Mouse (Mus musculus) embryonic facial prominence, embryonic 14.5 days (tissue): ENCODE measurements around the gene Gm1979. TPM values are rescaled to one million over a fixed set of nuclear protein-coding genes. Genes with fewer than 3 reads are reported as not detected.
"Not testable (repeated sequence)": the region's sequence is repeated elsewhere in the genome, so short reads cannot be mapped to it uniquely, and the experiment has no call there.

Source experiments
- ATAC-seq: fragments of 200-750 bp; cut with Nextera tagmentation; 2 replicates; pipeline ENCODE4 v1.8.0; 2017; ENCODE audit warnings: low read depth, moderate number of reproducible peaks, moderate TSS enrichment
- DNase-seq: peaks from one replicate; pipeline ENCODE4 v3.0.0-alpha.2; 2015; ENCODE audit warnings: low spot score
- H3K27ac ChIP-seq: fragments of 300-500 bp; sonication (generic); replicated peaks from 2 replicates; pipeline ENCODE4 v1.5.1; 2014; ENCODE audit warnings: low read depth, mild to moderate bottlenecking, low read length, moderate library complexity
- H3K27me3 ChIP-seq: fragments of 300-500 bp; sonication (generic); replicated peaks from 2 replicates; pipeline ENCODE4 v1.6.1; 2014; ENCODE audit warnings: low read length; ENCODE audit not compliant: control insufficient read depth, insufficient read depth
- H3K36me3 ChIP-seq: fragments of 300-500 bp; sonication (generic); 2 replicates; pipeline ENCODE4 v1.6.1; 2014; ENCODE audit warnings: low read length, mixed read lengths; ENCODE audit not compliant: control insufficient read depth, insufficient read depth
- H3K4me1 ChIP-seq: fragments of 300-500 bp; sonication (generic); 2 replicates; pipeline ENCODE4 v1.6.1; 2014; ENCODE audit warnings: antibody characterized with exemption, low read length; ENCODE audit not compliant: control insufficient read depth, insufficient read depth
- H3K4me2 ChIP-seq: fragments of 300-500 bp; sonication (generic); 2 replicates; pipeline ENCODE4 v1.6.1; 2014; ENCODE audit warnings: low read depth, mild to moderate bottlenecking, low read length, moderate library complexity, mixed read lengths
- H3K4me3 ChIP-seq: fragments of 300-500 bp; sonication (generic); 2 replicates; pipeline ENCODE4 v1.5.1; 2014; ENCODE audit warnings: low read depth, mild to moderate bottlenecking, low read length
- H3K9ac ChIP-seq: fragments of 300-500 bp; sonication (generic); 2 replicates; pipeline ENCODE4 v1.6.1; 2014; ENCODE audit warnings: low read depth, mild to moderate bottlenecking, low read length, moderate library complexity, mixed read lengths
- H3K9me3 ChIP-seq: fragments of 300-500 bp; sonication (generic); 2 replicates; pipeline ENCODE4 v1.6.1; 2016; ENCODE audit warnings: low read length; ENCODE audit not compliant: control insufficient read depth
- WGBS: fragments of 180-500 bp; shearing (Covaris S2); extraction: QIAGEN DNeasy Blood & Tissue Kit; methylation state at CpG from one replicate; pipeline ENCODE4 v1.1.7; 2014; 5-methylcytosine and 5-hydroxymethylcytosine counted together
- polyA plus RNA-seq: library from polyadenylated mRNA; unstranded; fragments of >200 nt; fragmentation: Nextera tagmentation; extraction: Ambion mirVana; gene quantifications from 2 replicates; pipeline ENCODE4 v1.2.1, GENCODE M21; 2014

The Gm1979 gene
- polyA plus RNA-seq: 0.14 TPM in 1 of 2 replicates, not detected in the other

GRCm38 (mm10) chr5:26004698-26005097 lies at the start of gene Gm1979:
Gm1979 (minus strand) TSS chr5:26004798.
- H3K4me1 ChIP-seq, H3K9me3 ChIP-seq, H3K36me3 ChIP-seq, H3K9ac ChIP-seq, ATAC-seq, DNase-seq, H3K4me2 ChIP-seq, H3K27me3 ChIP-seq, H3K27ac ChIP-seq, H3K4me3 ChIP-seq: not testable (repeated sequence)
- 100% methylated on average over 1 of the region's 2 CpGs for WGBS

GRCm38 (mm10) chr5:26039458-26039857 lies 34.9 kb upstream of the Gm1979 start, which contains the start of gene Speer4a:
Speer4a (minus strand) TSS chr5:26039558.
- H3K4me1 ChIP-seq, H3K27me3 ChIP-seq, ATAC-seq, H3K4me2 ChIP-seq, H3K9ac ChIP-seq, DNase-seq, H3K4me3 ChIP-seq, H3K27ac ChIP-seq, H3K9me3 ChIP-seq, H3K36me3 ChIP-seq: not testable (repeated sequence)
- WGBS: 68% methylated on average over 2 of the region's 2 CpGs

GRCm38 (mm10) chr5:26022816-26023215 lies 18.2 kb upstream of the Gm1979 start, which contains the start of gene Gm5862:
Gm5862 (minus strand) TSS chr5:26022916.
- not testable (repeated sequence) for ATAC-seq
- no CpG with 5 or more reads among the region's 3 CpGs for WGBS

GRCm38 (mm10) chr5:26007697-26008096 lies 3.1 kb upstream of the Gm1979 start:
- H3K27me3 ChIP-seq, ATAC-seq, DNase-seq, H3K4me1 ChIP-seq, H3K27ac ChIP-seq, H3K4me3 ChIP-seq, H3K36me3 ChIP-seq, H3K9me3 ChIP-seq, H3K4me2 ChIP-seq, H3K9ac ChIP-seq: not testable (repeated sequence)
- 65% methylated on average over 6 of the region's 7 CpGs for WGBS

More at GRCm38 (mm10) chr5:26022816-26023215, 18.2 kb upstream of the Gm1979 start, which contains the start of gene Gm5862:
- not testable (repeated sequence) for H3K4me3 ChIP-seq, H3K27ac ChIP-seq, H3K9ac ChIP-seq, H3K9me3 ChIP-seq, DNase-seq, H3K27me3 ChIP-seq, H3K4me1 ChIP-seq, H3K36me3 ChIP-seq, H3K4me2 ChIP-seq

GRCm38 (mm10) chr5:26006937-26007695 lies 2.5 kb upstream of the Gm1979 start:
- H3K36me3 ChIP-seq, H3K4me1 ChIP-seq, H3K27ac ChIP-seq, H3K9me3 ChIP-seq, H3K27me3 ChIP-seq: not testable (repeated sequence)
- peak overlapping the region; percentile 30; the same call in 1 of the 2 replicates for H3K9ac ChIP-seq
- H3K4me3 ChIP-seq: peak overlapping the region; percentile 34
- ATAC-seq (peak; percentile 68), DNase-seq (peak; percentile 22)
- H3K4me2 ChIP-seq: peak overlapping the region; percentile 63
- WGBS: 27% methylated on average over 33 of the region's 45 CpGs

- not testable (repeated sequence) for H3K4me3 ChIP-seq, H3K27me3 ChIP-seq, DNase-seq, H3K27ac ChIP-seq, H3K4me2 ChIP-seq, H3K36me3 ChIP-seq, ATAC-seq, H3K9ac ChIP-seq, H3K4me1 ChIP-seq, H3K9me3 ChIP-seq
- WGBS: no CpG with 5 or more reads among the region's 3 CpGs
Measured at GRCm38 (mm10) chr5:25988550-25988949, 16.0 kb downstream of the Gm1979 start, which contains the start of gene Gm21698. Gm21698 (minus strand) TSS chr5:25988650.

GRCm38 (mm10) chr5:25972563-25972962 lies 32.0 kb downstream of the Gm1979 start, which contains the start of gene Gm21680:
Gm21680 (minus strand) TSS chr5:25972663.
- H3K27ac ChIP-seq: not testable (repeated sequence)
- no CpG with 5 or more reads among the region's 2 CpGs for WGBS

GRCm38 (mm10) chr5:25957050-25957449 lies 47.5 kb downstream of the Gm1979 start:
- DNase-seq, H3K9ac ChIP-seq, H3K36me3 ChIP-seq, ATAC-seq, H3K4me3 ChIP-seq, H3K9me3 ChIP-seq, H3K4me1 ChIP-seq, H3K27me3 ChIP-seq, H3K27ac ChIP-seq: not testable (repeated sequence)
- 0 out of 2 replicates have a peak overlapping the region, but pooled peaks have one; percentile 29 for H3K4me2 ChIP-seq
- WGBS: 68% methylated on average over 16 of the region's 17 CpGs

More at GRCm38 (mm10) chr5:25972563-25972962, 32.0 kb downstream of the Gm1979 start, which contains the start of gene Gm21680:
- H3K4me1 ChIP-seq, H3K36me3 ChIP-seq, H3K27me3 ChIP-seq, H3K9ac ChIP-seq, H3K9me3 ChIP-seq, H3K4me3 ChIP-seq, ATAC-seq, H3K4me2 ChIP-seq, DNase-seq: not testable (repeated sequence)
